Mouse (Mus musculus) liver, embryonic 14.5 days (tissue): Measurements from ENCODE around the gene Siah1a. TPM values are rescaled to one million over a fixed set of nuclear protein-coding genes. Genes with fewer than 3 reads are reported as not detected.

ENCODE experiments used
- ATAC-seq: fragments of 200-750 bp; cut with Nextera tagmentation; 2 replicates; pipeline ENCODE4 v1.8.0; 2017; ENCODE audit warnings: moderate number of reproducible peaks, mild to moderate bottlenecking, moderate library complexity; ENCODE audit not compliant: insufficient read depth
- DNase-seq, 3 experiments: peaks; one replicate each; pipeline ENCODE4 v3.0.0-alpha.2; 2012 to 2013; ENCODE audit warnings: low read depth in 3 of 3, low spot score in 3 of 3
- H3K27ac ChIP-seq: fragments of 300-500 bp; sonication (generic); 2 replicates; pipeline ENCODE4 v1.5.1; 2014; ENCODE audit warnings: moderate library complexity, mild to moderate bottlenecking, control low read depth, inconsistent platforms
- H3K27me3 ChIP-seq: fragments of 300-500 bp; sonication (generic); 2 replicates; pipeline ENCODE4 v1.6.1; 2014; ENCODE audit warnings: mild to moderate bottlenecking, low read length, moderate library complexity; ENCODE audit not compliant: control insufficient read depth, insufficient read depth
- H3K36me3 ChIP-seq: fragments of 300-500 bp; sonication (generic); replicated peaks from 2 replicates; pipeline ENCODE4 v1.6.1; 2014; ENCODE audit warnings: low read depth; ENCODE audit not compliant: control insufficient read depth, insufficient read depth
- H3K4me1 ChIP-seq, 2 experiments: fragments of 200-500 bp in 1 of 2; fragments of 300-500 bp in 1 of 2; sonication (generic) in 1 of 2; replicated peaks; 2 replicates each; pipeline ENCODE4 v1.6.1; 2012 to 2014; ENCODE audit warnings: antibody characterized with exemption in 1 of 2, inconsistent platforms in 1 of 2, low read length in 1 of 2; ENCODE audit not compliant: control insufficient read depth in 2 of 2, insufficient read depth in 2 of 2
- H3K4me2 ChIP-seq: fragments of 300-500 bp; sonication (generic); 2 replicates; pipeline ENCODE4 v1.6.1; 2014; ENCODE audit warnings: low read depth, mild to moderate bottlenecking, control low read depth, moderate library complexity
- H3K4me3 ChIP-seq, 2 experiments: fragments of 200-500 bp in 1 of 2; fragments of 300-500 bp in 1 of 2; sonication (generic) in 1 of 2; 2 replicates each; pipeline ENCODE4 v1.5.1; 2012 to 2014; ENCODE audit warnings: low read depth in 2 of 2, low read length in 2 of 2, mild to moderate bottlenecking in 2 of 2, control low read depth in 1 of 2, inconsistent platforms in 1 of 2, moderate library complexity in 1 of 2; ENCODE audit not compliant: insufficient read depth in 1 of 2
- H3K9ac ChIP-seq: fragments of 300-500 bp; sonication (generic); replicated peaks from 2 replicates; pipeline ENCODE4 v1.6.1; 2014; ENCODE audit warnings: mild to moderate bottlenecking, control low read depth, moderate library complexity
- H3K9me3 ChIP-seq: fragments of 300-500 bp; sonication (generic); 2 replicates; pipeline ENCODE4 v1.6.1; 2016; ENCODE audit warnings: low read length, mixed read lengths; ENCODE audit not compliant: control insufficient read depth
- CTCF ChIP-seq: IDR thresholded peaks from 2 replicates; pipeline ENCODE4 v1.5.1; 2016; ENCODE audit warnings: antibody characterized with exemption, low read depth, control low read depth
- EP300 ChIP-seq: IDR thresholded peaks from 2 replicates; pipeline ENCODE4 v1.6.1; 2016; ENCODE audit warnings: antibody characterized with exemption, low read depth
- WGBS: fragments of 180-500 bp; shearing (Covaris S2); extraction: QIAGEN DNeasy Blood & Tissue Kit; methylation state at CpG from one replicate; pipeline ENCODE4 v1.1.7; 2014; ENCODE audit not compliant: insufficient replicate concordance; 5-methylcytosine and 5-hydroxymethylcytosine counted together
- polyA plus RNA-seq, 2 experiments: library from polyadenylated mRNA; depleted of rRNA in 1 of 2; stranded (reverse) in 1 of 2; unstranded in 1 of 2; fragments of >200 nt; fragmentation: Nextera tagmentation in 1 of 2; extraction: Ambion mirVana in 1 of 2; gene quantifications; 2 replicates each; pipeline versions ENCODE4 v1.2.1 to v1.2.3; 2012 to 2014

Gene Siah1a
- polyA plus RNA-seq, 2 experiments, result 9.5 to 14.0 TPM

DNA sequence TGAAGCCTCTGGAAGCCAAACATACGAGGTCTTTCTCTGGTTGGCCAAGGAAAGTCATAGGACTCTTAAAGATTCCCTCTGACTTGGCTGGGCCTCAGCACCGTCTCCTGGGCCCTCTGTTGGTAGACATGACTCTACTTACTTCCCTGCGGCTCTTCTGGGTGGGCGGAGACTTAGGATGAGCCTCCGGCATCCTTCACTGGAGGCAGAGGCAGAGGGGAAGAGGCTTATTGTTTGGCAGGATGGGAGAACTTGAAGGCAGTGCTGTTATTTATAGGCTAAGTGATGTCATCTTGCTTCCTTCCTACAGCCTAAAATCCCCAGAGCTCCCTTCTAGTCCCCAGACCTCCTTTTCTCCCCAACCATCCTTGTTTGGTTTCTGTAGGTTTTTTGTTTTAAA, 40.8 kb upstream of the Siah1a start:
- no peak for TF ChIP-seq CTCF
- no peak for TF ChIP-seq EP300
- DNase-seq (no peak), ATAC-seq (no peak)
- 32% methylated on average over 5 of the region's 5 CpGs for WGBS
- H3K27me3 ChIP-seq, result no peaks in the 10 kb centered on the region
- no peak overlapping the region for H3K4me2 ChIP-seq
- no peak overlapping the region for H3K9ac ChIP-seq
- peaks cover 0 to 8% of the 10 kb centered on the region in 2 experiments; a peak in 2 of 4 replicates for H3K4me1 ChIP-seq
- H3K36me3 ChIP-seq, result no peaks in the 10 kb centered on the region
- no peak overlapping the region for H3K4me3 ChIP-seq
- H3K9me3 ChIP-seq, result no peaks in the 10 kb centered on the region
- H3K27ac ChIP-seq, result no peak overlapping the region

DNA sequence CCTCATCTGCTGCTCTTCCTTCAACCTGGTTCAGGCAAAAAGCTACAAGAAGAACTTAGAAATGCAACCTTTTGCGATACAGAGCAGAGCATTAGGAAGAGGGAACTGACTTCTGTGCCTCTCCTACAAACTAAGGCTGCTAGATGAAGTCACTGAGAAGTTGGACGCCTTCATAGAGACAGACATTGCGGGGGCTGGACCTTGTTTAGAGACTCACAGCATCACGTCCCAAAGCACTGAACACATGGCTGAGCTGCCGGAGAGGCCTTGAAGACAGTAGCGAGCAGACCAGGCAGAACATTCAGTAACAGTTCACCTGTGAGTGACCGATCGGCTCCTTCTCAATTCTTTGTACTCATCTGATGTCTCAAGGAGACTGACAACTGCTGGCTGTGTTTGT, 35.4 kb upstream of the Siah1a start:
- H3K9ac ChIP-seq, result no peak overlapping the region
- TF ChIP-seq EP300 (no peak), CTCF (no peak)

DNA sequence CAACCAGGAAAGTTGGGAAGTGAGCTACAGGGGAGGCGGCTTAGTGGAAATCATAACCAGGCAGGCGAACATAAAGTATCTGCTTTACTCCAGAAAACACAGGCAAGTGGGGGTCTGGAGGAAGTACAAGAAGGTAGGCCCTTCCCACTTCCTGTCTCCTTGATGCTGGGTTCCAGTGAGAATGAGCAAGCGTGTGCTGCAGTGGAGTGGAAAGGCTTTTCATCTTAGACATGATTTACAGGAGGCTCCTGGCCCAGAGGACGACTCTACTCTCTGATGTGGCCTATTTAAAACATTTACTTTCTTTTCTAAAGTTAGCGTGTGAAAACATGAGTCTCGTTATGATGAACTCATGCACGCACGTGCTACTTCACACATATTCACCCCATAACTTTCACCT, 33.5 kb upstream of the Siah1a start:
- H3K36me3 ChIP-seq, result no peaks in the 10 kb centered on the region
- no peak for DNase-seq
- 0 out of 4 replicates have a peak, but pooled peaks cover 0 to 2% of the 10 kb centered on the region in 2 experiments for H3K4me1 ChIP-seq
- ATAC-seq, result no peak
- no peak overlapping the region for H3K4me2 ChIP-seq
- H3K27me3 ChIP-seq, result no peaks in the 10 kb centered on the region
- TF ChIP-seq EP300, result no peak
- H3K9me3 ChIP-seq, result no peaks in the 10 kb centered on the region
- no peak overlapping the region for H3K9ac ChIP-seq
- 56% methylated on average over 8 of the region's 8 CpGs for WGBS
- H3K27ac ChIP-seq, result no peak overlapping the region
- no peak overlapping the region for H3K4me3 ChIP-seq

More for the DNA sequence above, 35.4 kb upstream of the Siah1a start:
- H3K9me3 ChIP-seq, result no peaks in the 10 kb centered on the region
- no peak for ATAC-seq
- no peak for DNase-seq
- no peak overlapping the region for H3K27ac ChIP-seq
- 77% methylated on average over 8 of the region's 8 CpGs for WGBS
- no peak overlapping the region for H3K4me2 ChIP-seq
- no peak overlapping the region for H3K4me3 ChIP-seq
- H3K4me1 ChIP-seq, result 0 out of 4 replicates have a peak, but pooled peaks cover 0 to 2% of the 10 kb centered on the region in 2 experiments
- H3K27me3 ChIP-seq, result no peaks in the 10 kb centered on the region
- H3K36me3 ChIP-seq, result no peaks in the 10 kb centered on the region

DNA sequence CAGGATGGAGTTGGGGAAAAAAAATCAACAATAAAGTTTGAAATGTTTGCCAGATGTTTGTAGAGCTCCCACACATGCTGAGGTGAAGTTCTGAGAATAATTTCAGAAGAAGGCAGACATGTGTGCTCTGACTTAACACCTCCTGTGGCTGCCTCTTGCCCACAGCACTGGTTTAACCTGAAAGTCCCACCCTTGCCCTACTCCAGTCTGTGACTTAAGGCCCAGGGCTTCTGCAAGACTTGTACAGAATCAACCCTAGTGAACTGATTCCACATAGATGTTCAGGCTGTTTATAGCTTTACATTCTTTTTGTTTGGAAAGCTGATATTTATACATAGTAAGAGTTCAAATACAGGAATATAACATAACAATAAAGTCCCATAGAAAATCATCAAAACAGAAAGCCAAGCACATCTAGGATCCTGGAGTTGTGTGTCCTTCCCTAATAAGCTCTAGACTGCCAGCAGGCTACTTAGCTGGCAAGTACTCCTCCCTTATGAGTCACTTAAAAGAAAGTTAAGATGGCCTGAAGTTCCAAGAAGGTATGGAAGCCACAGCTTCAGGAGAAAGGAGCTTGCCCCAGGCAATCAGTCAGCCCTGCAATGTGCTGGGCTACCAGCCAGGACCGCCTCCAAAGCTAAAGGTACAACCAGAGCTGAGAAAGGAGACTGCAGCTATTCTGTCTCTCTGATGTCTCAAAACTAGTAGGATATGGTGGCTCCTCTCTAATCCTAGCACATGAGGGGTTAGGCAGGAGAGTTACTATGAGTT, 24.4 kb upstream of the Siah1a start:
- DNase-seq, result no peak

DNA sequence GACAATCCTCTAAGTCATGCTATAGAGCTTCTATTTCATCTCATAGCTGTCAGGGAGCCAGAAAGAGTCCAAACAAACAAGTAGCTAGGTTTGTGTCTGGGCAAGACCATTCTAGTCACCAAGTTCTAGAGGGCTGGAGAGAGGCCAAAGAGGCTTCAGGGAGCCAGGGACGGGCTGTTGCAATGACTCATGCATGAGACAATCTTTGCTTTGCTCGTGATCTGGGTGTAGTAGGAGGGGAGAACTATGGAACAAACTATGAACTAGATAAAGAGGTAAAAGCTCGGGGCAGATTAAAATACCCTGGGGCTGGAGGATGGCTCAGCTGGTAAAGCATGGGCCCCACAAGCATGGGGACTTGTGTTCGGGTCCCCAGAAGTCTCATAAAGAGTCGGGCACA, 22.8 kb upstream of the Siah1a start:
- Histone ChIP-seq H3K27me3 (no peaks in the 10 kb centered on the region; the same call in none of the 2 replicates), H3K4me2 (no peak overlapping the region), H3K4me3 (no peak overlapping the region), H3K27ac (no peak overlapping the region), H3K9me3 (no peaks in the 10 kb centered on the region), H3K9ac (no peak overlapping the region), H3K36me3 (no peaks in the 10 kb centered on the region), H3K4me1 (peaks cover 12 to 14% of the 10 kb centered on the region in 2 experiments)
- TF ChIP-seq CTCF (no peak), EP300 (no peak)
- WGBS, result 48% methylated on average over 5 of the region's 5 CpGs
- DNase-seq (no peak), ATAC-seq (no peak)

More for the DNA sequence above, 24.4 kb upstream of the Siah1a start:
- Histone ChIP-seq H3K9ac (no peak overlapping the region), H3K4me2 (no peak overlapping the region), H3K9me3 (no peaks in the 10 kb centered on the region), H3K4me1 (peaks cover 6% of the 10 kb centered on the region in 2 experiments), H3K36me3 (no peaks in the 10 kb centered on the region), H3K27me3 (no peaks in the 10 kb centered on the region; the same call in 1 of the 2 replicates), H3K27ac (no peak overlapping the region), H3K4me3 (no peak overlapping the region)
- TF ChIP-seq CTCF (no peak), EP300 (no peak)
- ATAC-seq, result no peak
- 82% methylated on average over 1 of the region's 1 CpGs for WGBS
